Mouse (Mus musculus) lung, postnatal 14 days (tissue): ENCODE results near the gene Spn.
"Not testable (repeated sequence)": the region's sequence is repeated elsewhere in the genome, so short reads cannot be mapped to it uniquely, and the experiment has no call there.

ENCODE experiments used
- DNase-seq: peaks from one replicate; pipeline ENCODE4 v3.0.0; 2021

Spn gene

GRCm38 (mm10) chr7:127104560-127105332 is 32.9 kb downstream of the Spn start:
- DNase-seq, result peak; percentile 83

GRCm38 (mm10) chr7:127103960-127104359 is 33.7 kb downstream of the Spn start:
- DNase-seq, result no peak

- DNase-seq, result no peak
These were observed 35.5 kb downstream of the Spn start for GRCm38 (mm10) chr7:127102148-127102547.

- no peak for DNase-seq
These were observed 36.1 kb downstream of the Spn start for GRCm38 (mm10) chr7:127101451-127102016.

- no peak for DNase-seq
These were observed 38.1 kb downstream of the Spn start for GRCm38 (mm10) chr7:127099528-127099927.

- DNase-seq, result no peak
These were observed 38.7 kb downstream of the Spn start for GRCm38 (mm10) chr7:127098950-127099349.

- no peak for DNase-seq
These were observed 39.1 kb downstream of the Spn start for GRCm38 (mm10) chr7:127098521-127098920.

- DNase-seq, result no peak
These were observed 41.2 kb downstream of the Spn start for GRCm38 (mm10) chr7:127096456-127096855.

GRCm38 (mm10) chr7:127093914-127094313 is 43.7 kb downstream of the Spn start:
- DNase-seq, result no peak

GRCm38 (mm10) chr7:127091114-127091896 is 46.3 kb downstream of the Spn start, which contains the start of gene AI467606:
TSS of gene AI467606 (plus strand) at chr7:127091359.
- DNase-seq, result peak; percentile 68

DNA sequence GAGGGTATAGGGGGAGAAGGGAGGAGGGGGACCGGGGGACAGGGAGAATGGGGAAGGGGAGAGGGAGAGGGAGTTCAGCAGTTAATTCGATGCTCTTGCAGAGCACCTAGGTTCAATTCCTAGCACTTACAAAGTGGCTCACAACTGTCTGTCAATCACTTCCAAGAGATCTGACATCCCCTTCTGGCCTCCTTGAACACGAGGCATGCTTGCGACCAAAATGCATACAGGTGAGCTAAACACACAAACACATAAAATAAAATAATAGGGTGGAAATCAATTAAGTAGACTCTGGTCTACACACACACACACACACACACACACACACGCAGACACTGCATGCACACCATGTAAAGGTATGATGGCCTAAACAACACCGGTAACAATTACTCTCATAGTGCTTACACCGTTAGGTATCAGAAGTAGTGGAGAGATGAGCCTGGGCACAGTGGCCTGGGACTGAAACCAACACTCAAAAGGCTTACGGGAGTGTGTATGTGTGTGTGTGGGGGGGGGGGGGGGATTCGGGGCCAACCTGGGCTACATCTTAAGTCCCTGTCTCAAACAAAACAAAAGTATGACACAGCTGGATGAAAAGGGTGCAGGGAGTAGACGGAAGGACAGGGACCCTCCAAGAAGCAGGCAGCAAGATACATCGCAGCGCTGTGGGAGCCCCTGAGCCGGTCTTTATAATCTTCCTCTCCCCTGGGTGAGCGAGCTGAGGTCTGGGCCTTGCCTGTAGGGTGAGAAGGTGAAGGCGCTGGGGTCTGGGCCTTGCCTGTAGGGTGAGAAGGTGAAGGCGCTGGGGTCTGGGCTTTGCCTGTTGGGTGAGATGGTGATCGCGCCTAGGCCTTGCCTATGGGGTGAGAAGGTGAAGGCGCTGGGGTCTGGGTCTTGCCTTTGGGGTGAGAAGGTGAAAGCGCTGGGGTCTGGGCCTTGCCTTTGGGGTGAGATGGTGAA is 47.2 kb downstream of the Spn start:
- no peak for DNase-seq

- peak; percentile 32 for DNase-seq
These were observed 48.5 kb downstream of the Spn start for GRCm38 (mm10) chr7:127088901-127089845.

- DNase-seq, result no peak
These were observed 49.5 kb downstream of the Spn start for GRCm38 (mm10) chr7:127088083-127088482.

DNA sequence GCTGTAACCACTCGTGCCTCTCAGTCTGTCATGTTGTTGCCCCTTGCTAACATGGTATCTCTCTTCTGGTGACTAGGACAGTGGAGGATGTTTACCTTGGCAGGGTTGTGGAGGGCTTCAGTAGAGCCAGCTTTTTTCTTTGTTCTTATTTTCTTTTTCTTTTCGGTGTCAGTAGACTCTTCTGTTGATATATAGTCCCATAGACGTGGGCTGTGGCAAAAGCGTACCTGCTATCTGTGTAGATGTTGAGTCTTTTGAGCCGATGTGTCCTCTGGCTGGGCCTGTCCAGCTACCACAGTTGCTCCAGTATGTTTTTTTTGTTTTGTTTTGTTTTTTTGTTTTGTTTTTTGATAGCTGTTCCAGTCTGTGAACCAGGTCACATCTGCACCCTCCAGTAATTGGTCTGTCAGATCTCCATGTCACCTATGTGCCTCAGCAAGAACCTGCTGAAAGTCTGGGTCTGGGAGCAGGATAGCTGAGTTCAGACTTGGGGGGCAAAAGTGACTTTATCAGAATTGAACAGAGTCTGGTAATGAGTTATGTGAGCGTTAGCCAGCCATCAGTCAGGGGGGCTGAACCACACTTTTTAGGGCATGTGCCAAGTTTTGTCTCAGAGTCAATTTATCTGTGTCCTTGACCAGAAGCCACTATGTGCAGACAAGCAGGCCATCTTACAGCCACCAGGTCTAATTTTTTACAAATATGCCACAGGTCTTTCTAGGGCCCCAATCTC is 50.2 kb downstream of the Spn start, which contains the start of gene Zg16:
Zg16 (minus strand) TSS at position 51 of the 733 bp plus-strand sequence.
- DNase-seq, result not testable (repeated sequence)

DNA sequence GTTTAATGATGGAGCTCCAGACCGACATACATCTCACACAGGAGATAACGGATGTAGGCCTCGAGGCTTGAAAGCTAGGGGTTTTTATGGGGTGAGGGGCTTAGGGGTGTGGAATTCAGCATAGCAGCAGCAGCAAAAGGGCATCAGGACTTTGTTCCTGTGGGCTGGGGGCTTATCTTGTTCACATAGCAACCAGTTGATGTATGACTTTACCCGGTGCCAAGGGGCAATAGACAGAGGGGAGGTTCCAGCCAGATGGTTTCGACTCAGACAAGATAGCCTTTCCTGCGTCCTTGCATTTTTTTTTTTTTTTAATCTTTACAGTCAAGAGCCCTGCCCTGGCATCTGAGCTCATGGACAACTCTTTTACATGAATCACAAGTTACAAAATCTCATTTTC is 51.9 kb downstream of the Spn start:
- not testable (repeated sequence) for DNase-seq

DNA sequence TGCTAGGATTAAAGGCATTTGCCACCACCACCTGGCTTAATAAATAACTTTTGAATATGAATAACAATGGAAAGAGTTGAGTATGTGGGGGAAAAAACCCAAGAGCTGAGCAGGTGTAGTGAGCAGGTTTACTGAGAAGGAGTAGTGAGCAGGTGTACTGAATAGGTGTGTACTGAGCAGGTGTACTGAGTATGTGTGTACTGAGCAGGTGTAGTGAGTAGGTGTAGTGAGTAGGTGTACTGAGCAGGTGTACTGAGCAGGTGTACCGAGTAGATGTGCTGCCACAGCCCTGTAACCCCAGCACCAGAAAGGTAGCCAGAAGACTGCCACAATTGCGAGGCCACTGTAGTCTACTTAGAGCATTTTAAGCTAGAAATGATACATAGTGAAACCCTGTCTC is 52.8 kb downstream of the Spn start:
- DNase-seq, result no peak

GRCm38 (mm10) chr7:127083689-127084088 is 53.9 kb downstream of the Spn start:
- DNase-seq, result no peak

DNA sequence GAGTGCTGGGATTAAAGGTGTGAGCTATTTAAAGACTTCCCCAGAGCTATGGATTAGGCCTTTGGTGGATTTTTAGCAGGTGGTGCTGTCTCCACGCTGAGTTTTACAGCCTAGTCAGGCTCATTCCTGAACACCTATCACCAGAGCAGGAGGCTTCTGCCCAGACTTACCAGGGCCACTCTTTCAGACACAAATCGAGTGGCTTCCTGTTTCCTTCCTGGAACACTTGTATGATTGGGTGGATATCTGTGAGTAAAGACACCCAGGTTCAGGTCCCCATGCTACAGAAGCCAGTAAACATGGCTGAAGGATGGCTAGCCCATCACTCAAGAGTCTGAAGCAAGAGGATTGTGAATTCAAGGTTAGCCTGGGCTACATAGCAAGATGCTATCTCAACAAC is 54.6 kb downstream of the Spn start:
- DNase-seq, result no peak

DNA sequence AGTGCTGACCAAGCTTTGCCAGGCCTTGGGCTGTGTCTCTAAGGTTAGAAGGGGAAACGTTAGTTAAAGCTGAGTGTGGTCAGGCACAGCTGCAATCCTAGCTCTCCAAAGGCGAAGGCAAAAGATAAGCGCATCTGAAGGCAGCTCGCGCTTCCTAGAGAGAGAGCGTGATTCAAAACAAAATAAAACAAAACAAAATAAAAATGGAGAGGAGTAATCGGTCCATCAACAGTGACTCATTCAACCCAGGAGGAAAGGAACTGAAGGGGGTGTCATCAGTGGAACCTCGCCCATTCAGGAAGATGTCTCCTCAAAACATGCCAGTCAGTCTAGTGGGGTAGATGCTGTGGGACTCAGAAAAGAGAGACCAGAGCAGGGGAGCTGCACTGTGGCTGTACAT is 55.4 kb downstream of the Spn start:
- no peak for DNase-seq
